Mouse (Mus musculus): ENCODE measurements at regions not wholly inside any gene's neighbourhood (a gene's known extent, or its start where the extent isn't known, plus 50 kb on each side); places are given as distances from the start of the nearest gene placed in this dataset.

GRCm38 (mm10) chr6:58752496-58752895 lies 78.8 kb upstream of the Herc3 start:
- no peak for DNase-seq (ENCODE audit: low read depth, low spot score)

DNA sequence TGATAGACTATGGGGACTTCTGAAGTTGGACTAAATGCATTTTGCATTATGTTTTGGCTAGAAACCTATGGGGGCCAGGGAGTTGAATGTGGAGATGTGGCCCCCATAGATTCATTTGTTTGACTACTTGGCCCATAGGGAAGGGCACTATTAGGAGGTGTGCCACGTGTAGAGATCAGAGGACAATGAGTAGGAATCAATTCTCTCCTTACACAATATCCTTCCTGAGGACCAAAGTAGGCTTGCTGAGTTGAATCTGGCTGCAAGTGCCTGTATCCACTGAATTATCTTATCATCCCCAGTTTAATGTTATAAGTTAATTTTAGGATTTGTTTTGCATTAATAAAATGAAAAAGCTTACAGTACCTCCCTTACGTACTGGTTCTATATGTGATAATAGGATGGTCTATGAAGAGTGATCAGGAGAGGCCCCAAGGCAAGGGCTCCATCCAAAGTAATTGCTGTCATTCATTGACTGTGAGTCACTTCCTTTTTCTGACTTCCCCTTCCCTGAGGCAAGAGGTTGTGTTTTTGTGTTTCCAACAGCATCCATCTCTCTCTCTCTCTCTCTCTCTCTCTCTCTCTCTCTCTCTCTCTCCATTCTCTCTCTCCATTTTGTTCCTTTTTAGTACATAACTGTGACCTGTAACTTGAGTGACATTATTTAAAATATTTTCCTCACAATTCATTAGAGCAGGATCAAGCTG lies 74.8 kb upstream of the Herc3 start:
- peak; percentile 16 for DNase-seq (ENCODE audit: low read depth, low spot score)

DNA sequence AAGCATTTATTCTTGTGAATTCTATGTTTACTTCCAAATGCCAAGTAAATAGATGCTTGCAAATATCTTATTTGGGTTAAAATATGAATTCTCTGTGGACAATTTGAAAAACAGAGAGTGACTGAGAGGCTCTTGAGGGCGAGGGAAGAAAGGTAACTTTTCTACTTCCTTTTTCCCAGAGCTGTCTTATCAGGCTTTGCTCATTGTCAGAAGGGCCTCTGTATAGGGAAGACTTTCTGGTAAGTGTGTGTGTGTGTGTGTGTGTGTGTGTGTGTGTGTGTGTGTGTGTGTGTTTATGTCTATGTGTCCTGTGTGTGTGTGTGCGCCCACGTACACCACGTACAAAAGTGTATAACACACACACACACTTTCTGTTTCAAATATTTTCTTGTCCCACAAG lies 73.9 kb upstream of the Herc3 start:
- no peak for DNase-seq (ENCODE audit: low read depth, low spot score)

DNA sequence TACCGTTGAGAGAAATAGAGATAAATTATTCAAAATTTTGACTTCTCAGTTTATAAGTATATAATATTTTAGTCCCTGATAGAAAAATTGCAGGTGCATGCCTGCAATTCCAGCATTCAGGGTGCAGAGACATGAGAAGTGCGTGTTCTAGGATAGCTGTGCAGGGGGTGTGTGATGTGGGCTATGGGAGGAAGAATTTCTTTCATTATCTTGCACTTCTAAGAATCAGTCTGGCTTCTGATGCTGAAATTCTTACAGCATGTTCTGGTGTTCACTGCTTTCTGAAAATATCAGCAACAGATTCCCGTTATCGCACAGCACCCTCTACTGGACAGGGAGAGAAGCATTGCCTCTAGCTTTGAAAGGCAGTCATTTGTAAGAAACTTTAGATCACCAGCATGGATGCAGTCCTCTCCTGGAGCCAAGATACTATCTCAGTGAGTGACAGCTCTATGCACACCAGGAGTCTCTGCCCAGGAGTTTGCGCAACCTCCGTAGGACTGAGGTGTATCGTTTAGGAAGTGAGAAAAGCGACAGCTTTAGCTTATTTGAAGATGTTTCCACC lies 60.5 kb upstream of the Herc3 start:
- DNase-seq (ENCODE audit: low read depth, low spot score) = peak; percentile 54

GRCm38 (mm10) chr6:58772014-58772413 lies 59.3 kb upstream of the Herc3 start:
- DNase-seq (ENCODE audit: low read depth, low spot score) = peak; percentile 26

Measured in A20 (cell line).